Mouse (Mus musculus): ENCODE measurements around the gene Arhgap9.
A peak's percentile ranks its signal among the peaks of the same experiment; 100 is the strongest.
"Not testable (repeated sequence)": the region's sequence is repeated elsewhere in the genome, so short reads cannot be mapped to it uniquely, and the experiment has no call there.

Arhgap9 gene

DNA sequence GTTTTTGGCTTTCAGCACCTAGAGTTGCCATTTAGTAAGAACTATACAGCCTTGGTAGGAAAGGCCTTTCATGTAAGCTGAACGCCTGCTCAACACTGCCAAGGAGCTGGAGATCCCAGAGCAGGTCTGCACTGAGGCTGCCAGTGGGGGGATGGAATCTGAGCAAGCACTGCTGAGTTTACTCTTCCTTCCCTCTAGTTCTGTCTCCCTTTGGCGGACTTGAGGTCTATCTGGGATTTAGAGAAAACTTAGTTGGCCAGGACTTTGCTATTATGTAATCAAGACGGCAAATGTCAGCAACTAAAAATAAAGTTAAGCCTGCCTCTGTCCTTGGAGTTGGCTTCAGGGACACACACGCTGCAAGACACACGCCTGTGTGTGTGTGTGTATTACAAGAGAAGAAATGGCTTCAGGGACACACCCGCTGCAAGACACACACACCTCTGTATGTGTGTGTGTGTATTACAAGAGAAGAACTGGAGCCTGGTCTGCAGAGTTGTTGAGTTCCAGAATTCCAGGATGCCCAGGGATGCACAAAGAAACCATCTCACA lies 28.7 kb upstream of the Arhgap9 start:
- DNase-seq, result no peak

DNA sequence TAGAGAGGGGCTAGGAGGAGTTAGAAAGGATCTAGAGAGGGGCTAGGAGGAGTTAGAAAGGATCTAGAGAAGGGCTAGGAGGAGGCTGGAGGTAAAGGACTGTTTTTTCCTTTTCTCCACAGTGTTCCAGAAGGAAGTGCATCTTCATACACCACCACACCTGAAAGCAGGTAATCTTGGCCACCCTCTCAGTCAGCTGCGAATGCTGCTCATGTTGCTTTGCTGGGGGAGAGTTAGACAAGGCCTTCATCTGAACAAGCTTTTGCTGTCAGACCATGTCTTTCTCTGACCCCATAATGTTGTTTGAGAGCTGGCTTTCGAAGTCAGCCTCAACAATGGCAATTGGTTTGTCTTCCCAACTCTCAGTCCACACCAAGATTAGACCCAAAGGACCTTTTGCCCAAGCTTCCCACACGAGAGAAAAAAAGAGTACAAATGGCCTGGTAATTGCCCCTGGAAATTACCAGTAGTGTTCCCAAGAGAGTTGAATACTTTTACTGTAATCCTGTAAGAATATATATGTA lies 28.1 kb upstream of the Arhgap9 start:
- no peak for DNase-seq

DNA sequence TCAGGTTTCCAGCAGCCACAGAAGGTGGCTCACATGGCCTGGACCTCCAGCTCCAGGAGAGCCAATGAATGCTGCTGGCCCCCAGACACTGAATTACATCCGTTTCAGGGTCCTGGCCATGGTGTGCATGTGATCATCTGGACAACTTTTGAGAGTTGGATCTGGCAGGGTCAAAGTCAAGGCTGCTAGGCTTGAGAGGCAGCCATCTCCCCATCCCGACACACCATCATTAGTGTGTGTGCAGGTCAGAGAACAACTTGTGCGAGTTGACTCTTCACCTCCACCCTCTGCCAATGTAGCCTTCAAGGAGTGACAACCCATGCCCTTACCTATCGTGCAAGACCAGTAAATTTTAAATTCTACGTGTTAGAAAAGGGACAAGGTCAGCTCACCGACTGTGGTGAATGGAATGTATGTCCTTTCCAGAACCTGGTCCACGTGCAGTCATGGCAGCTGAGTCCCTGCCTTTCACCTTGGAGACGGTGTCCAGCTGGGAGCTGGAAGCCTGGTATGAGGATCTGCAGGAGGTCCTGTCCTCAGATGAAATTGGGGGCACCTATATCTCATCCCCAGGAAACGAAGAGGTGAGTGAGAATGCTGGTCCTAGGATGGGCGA lies 26.8 kb upstream of the Arhgap9 start:
- DNase-seq, result no peak

DNA sequence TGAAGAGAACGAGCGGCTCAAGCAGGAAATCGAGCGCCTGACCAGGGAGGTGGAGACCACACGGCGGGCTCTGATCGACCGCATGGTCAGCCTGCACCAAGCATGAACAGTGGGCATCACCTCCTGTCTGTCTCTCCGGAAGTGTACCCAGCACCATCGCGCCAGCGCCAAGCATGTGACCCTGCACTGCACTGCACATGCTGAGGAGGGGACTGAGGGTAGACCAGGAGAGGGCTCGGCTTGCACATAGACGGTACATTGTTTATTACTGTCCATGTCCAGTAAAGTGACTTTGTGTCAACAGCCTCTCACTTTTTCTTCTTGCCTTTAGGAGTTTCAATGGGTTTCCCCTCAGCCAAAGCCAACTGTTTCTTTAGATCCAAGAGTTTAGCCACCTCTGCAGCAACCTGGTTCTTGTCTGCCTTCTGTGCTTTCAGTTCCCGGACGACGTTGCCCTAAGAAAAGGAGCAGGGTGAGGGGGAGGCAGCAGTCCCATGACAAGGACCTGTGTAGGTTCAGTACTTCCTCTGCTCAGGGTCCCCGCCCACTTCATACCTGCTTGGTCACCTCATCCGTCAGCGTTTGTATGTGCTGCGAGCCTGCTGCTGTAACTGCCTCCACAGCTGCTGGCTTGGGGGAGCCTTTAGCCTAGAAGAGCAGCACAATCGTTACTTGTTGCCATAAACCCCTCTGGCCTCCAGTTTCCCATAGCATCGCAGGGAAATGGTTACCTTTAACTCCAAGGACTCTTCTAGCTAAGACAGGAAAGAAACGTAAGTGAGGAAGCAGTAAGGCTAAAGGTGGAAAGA lies 25.6 kb upstream of the Arhgap9 start:
- DNase-seq, result no peak

DNA sequence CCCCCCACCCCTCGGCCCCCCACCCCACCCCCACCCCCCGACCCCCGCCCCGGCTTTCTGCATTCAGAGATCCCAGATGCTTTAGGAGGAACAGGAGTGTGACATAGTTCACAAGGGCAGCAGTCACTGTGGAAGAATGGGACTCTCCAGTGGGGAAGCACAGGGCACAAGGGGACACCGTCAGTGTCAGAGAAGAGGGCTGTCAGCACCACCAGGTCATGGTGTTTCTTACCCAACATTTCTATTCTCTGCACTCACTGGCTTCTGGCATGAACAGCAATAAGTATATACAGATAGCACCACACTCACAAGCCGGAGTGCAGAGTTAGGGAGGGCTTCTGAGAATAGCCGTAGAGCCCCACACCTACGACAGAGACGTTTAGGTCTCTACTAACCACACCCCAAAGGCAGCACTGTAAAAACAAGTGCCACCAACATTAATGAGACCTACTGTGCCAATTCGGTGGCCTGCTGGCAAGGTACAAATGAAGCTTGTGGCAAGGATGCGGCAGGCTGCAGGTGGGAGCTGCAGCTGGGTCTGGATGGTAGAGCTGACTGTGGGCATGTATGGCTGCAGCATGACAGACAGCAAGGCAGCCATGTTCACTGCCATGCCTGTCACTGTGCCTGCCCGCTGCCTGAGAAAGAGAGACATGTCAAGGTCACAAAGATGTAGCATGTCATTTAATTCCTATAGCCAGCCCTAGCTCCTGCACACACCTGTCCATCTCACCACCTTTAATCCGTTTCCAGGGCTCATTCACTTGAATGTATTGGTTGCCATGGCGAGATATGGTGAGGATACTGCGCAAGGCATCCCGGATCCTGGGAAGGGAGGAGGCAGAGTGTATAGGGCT lies 24.5 kb upstream of the Arhgap9 start:
- DNase-seq, result no peak

DNA sequence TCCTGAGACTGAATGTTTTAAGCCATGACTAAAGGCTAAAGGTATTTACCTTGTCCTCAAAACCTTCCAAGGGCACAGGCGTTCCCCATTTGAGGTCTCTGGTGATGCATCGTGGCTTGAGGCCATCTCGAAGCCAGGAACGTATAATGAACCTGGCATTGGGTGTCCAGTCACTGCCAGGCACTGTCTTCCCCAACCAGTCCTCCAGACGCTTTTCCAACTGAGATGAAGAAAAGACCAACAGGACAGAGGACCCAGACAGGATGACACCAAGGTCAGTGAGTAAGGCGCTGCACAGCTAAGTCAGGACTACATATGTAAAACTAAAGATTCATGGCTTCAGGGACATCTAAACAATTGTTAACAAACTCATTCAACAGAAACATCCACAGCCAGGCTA lies 21.4 kb upstream of the Arhgap9 start:
- DNase-seq, result no peak

DNA sequence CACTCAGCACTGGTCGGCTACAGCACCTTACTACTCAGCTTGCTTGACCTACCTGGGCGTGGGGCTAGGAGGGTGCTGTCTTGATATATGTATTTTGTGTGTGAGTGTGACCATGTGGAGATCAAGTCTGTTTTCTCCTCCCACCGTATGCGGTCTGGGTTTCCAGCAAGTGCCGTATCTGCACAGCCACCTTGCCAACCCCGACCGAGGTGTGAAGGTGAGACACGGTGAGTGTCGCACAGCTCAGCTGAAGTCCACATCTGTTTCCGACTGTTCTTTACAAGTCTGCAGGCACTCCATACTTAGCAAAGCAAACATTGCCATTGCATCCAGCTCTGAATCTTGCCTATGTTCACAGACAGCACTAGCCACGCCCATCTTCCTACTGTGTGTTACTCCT lies 18.6 kb upstream of the Arhgap9 start:
- DNase-seq, result no peak

DNA sequence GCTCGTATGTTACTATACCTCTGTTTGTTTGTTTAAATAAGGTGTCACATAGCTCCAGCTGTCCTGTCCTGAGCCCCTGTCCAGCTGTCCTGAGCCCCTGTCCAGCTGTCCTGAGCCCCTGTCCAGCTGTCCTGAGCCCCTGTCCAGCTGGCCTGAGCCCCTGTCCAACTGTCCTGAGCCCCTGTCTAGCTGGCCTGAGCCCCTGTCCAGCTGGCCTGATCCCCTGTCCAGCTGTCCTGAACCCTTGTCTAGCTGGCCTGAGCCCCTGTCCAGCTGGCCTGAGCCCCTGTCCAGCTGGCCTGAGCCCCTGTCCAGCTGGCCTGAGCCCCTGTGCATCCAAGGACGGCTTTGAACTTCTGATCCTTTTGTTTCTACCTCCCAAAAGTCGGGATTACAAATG lies 12.6 kb upstream of the Arhgap9 start:
- DNase-seq, result not testable (repeated sequence)

DNA sequence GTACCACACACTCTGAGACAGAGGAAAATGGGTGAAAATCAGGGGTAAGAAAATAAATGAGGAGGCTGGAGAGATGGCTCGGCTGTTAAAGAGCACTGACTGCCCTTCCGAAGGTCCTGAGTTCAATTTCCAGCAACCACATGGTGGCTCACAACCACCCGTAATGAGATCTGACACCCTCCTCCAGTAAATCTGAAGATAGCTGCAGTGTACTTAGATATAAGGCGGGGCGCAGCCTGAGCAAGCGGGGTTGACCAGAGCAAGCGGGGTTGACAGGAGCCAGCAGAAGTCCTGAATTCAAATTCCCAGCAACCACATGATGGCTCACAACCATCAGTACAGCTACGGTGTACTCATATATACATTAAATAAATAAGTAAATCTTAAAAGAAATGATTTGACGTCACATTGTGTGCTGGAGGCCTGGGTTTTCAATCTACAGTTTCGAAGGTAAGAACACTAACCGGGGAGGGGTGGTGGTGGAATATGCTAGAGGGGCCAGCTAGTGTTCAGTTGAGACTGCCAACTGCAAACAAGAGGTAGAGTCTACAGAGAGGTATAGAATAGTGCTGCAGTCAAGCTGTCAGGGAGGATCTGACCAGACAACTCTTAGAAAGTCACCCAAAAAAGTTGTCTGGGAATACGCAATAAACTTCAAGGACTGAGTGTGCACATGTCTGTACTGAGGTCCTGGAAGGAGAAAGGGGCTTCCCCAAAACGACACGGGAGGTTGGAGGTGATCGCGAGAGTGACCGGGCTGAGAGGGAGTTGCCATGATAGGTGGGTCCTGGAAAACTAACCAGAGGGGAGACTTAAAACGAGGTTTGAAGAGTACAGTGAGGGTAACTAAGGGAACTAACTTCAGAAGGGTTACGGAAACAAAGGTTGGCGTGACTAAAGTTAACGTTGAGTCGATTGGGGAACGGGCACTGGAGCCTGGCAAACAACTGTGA lies 11.0 kb upstream of the Arhgap9 start:
- peak; percentile 56 for DNase-seq

DNA sequence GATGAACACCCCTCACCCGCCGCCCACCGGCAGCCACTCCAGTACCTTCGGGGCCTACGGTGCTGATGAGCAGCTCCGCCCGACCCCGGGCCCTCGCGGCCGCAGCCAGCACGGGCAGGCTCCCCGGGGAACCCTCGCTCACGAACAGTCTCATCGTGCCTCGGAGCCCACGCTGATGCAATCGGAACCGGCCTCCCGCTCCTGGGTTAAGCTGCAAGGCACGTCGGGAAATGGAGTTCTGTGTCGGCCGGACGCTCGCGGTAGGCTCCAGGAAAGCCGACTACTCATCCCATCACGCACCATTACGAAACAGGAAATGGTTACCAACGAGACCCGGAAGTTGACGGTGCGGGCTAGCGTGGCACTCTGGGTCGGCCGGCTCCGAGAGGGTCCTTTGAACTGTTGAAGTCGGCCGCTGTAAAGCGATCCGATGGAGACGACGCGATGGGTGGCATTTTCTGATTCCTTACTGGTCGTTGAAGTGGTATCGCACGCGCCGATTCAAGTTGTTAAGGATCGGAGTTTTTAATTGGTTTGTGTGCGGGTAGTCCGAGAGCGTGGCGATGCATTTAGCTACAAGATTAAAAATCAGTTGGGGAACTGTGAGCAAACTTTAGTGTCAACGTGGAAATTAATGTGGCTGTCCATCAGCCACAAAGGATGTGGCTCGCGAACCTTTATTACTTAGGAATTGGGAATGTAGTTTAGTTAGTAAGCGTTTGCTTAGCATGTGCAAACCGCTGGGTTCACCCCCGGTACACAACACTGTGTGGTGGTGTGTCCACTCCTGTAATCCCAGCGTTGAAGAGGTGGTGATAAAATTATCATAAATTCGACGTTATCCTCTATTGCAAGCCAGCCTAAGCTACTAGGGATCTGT lies 10.0 kb upstream of the Arhgap9 start, which contains the start of gene Mars:
TSS of gene Mars (minus strand) at position 311 of the 880 bp plus-strand sequence.
- DNase-seq, result peak; percentile 93

DNA sequence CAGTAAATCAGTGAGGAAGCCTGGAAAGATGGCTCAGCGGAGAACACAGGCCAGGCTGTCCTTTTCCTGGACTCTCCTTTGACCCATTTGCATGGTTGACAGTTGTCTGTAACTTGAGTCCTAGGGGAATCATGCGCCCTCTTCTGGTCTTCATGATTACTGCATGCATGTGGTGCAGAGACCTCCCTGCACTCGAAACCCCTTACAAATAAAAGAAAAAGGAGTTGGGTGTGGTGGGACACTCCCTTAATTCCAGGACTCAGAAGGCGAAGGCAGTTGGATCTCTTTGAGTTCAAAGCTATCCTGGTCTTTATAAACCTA lies 9.4 kb upstream of the Arhgap9 start:
- peak; percentile 85 for DNase-seq

DNA sequence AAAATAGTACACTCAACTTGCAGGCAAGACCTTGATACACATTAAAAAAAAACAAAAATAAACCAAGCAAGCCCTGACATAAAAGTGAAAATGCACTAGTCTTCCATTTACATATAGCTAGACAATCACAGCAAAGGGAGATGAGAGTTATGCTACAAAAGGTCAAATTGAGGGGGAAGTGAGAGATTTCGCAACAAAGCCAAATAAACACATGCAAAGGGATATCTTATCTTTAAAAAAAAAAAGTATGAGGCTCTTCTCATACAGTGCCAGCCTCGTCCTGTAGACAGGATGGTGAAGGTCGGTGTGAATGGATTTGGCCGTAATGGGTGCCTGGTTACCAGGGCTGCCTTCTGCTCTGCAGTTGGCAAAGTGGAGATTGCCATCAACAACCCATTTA lies 8.9 kb upstream of the Arhgap9 start:
- no peak for DNase-seq

DNA sequence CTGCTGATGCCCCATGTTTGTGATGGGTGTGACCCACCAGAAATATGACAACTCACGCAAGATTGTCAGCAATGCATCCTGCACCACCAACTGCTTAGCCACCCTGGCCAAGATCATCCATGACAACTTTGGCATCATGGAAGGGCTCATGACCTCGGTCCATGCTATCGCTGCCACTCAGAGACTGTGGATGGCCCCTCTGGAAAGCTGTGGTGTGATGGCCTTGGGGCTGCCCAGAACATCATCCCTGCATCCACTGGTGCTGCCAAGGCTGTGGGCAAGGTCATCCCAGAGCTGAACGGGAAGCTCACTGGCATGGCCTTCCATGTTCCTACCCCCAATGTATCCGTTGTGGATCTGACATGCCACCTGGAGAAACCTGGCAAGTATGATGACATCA lies 8.2 kb upstream of the Arhgap9 start:
- not testable (repeated sequence) for DNase-seq

DNA sequence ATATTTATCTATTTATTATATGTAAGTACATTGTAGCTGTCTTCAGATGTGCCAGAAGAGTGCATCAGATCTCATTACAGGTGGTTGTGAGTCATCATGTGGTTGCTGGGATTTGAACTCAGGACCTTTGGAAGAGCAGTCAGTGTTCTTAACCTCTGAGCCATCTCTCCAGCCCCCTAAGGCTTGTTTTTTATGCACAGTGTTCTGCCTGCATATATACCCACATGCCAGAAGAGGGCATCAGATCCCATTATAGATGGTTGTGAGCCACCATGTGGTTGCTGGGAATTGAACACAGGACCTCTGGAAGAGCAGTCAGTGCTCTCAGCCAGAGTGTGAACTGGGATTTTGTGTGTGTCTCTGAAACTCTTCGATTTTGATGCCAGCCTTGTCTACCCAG lies 6.8 kb upstream of the Arhgap9 start:
- not testable (repeated sequence) for DNase-seq

DNA sequence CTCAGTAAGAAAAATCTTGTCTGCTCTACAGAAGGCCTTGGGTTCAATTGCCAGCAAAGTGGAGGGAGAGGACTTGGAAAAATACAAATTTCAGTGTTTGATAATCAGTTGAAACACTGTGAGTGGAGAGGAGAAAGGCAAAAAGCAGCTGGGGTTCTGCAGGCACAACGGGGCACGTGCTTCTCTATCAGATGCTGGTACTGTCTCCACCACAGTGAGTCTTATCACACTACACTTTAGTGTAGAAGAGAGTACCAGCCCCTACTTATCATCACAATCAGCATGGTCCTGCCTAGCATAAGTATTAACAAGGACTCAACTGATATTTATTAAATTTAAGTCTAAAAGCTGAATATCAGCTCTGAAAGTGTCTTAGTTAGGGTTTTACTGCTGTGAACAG lies 4.5 kb upstream of the Arhgap9 start:
- peak; percentile 43 for DNase-seq

DNA sequence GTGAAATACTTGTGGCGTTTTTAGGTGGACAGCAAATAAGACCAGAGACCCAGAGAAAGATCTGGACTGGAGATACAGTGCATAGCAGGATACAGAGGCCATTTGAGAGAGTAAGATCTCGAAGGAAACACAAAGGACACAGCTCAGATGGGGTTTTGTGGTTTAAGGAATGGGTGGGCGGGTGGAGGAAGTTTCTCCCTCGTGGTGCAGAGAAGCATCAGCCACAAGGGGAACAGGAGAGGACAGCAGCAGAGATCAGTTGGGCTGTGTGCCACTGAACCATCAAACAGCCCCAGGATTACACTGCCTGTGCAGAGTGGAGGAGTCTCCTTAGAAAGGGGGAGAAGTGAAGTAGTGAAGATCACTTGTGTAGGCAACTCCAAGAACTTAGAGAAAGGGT lies 3.8 kb upstream of the Arhgap9 start:
- DNase-seq, result no peak

DNA sequence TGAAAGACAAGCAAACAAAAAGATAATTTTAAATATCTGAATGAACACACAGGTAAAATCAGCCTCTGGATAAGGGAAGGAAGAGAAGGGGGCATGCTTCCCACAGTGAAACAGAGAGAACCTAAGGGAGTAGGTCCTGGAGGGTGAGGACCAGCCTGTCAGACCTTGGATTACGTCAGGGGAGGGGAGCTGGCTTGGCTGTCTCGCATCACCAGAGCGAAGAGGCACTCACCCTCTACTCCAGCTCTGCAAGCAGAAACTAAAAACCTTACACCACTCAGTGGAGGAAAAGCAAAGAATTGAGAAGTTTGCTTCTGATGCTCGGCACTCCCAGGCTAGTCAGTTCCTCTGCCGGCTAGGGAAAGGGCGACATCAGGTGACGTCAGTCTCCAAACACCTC lies 1.8 kb upstream of the Arhgap9 start:
- no peak for DNase-seq

DNA sequence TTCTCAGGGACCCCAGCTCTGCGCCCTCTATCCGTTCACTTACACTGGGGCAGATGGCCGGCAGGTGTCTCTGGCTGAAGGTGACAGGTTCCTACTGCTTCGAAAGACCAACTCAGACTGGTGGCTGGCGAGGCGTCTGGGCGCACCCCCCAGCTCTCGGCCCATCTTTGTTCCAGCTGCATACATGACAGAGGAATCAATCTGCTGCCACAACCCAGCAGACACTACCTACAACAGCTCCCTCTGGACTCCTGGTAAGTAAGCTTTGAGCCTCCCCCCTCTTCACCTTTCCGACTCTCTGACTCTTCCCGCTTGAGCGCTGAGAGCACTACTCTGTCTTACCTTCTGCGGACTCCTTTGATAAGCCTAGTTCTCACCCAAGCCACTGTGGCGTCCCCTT lies 414 bp downstream of the Arhgap9 start:
- DNase-seq, result no peak

DNA sequence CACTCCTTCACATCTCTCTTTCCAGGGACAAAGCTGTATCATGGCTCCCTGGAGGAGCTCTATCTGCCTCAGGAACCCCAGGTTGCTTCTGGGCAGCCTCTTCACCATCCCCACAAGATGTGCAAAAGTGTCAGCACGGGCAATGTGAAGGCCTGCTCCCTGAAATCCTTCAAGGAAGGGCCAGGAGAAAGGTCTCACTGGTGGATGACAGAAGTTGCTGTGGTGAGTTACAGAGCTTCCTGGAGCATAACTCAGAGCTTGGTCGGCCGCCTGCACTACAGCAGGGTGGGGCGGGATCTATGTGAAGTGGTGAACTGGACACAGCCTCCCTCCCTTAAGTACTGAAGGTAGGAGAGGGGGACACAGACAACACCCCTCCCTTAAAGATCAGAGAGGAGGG lies 905 bp downstream of the Arhgap9 start:
- DNase-seq, result no peak

DNA sequence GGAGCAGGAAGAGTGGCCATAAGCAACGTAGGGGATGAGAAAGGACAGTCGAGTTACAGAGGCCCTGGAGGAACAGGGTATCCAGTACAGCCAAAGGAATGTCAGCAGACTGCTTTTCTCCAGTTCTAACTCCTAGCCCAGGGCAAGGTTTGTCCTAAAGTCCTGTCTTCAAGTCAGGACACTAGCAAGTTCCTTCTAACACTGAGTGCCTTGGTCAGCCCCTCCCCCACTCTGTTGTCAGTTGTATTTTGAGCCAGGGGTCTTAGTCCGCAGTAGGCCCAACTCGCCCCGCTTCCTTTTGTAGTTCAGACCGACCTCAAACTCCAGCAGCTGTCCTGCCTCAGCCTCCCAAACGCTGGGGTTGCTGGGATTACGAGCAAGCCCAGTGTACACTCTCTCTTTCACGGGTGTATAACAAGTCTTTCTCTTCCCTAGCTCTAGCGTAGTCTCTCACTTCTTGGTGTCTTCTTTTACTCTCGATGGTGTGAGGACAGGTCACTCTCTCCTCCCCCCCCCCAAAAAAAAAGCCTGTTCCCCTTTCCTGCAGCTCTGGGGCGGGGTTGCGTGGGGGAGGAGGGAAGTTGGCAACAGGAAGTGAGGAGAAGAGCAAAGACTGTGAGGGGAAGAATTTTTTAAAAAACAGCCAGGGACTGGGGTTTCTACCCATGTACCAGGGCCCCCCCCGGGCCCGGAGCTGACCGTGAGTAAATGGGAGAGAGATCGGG lies 1.5 kb downstream of the Arhgap9 start:
- peak; percentile 40 for DNase-seq
